ENCODE assay signal across 9 mouse cellular contexts in the genomic region with DNA sequence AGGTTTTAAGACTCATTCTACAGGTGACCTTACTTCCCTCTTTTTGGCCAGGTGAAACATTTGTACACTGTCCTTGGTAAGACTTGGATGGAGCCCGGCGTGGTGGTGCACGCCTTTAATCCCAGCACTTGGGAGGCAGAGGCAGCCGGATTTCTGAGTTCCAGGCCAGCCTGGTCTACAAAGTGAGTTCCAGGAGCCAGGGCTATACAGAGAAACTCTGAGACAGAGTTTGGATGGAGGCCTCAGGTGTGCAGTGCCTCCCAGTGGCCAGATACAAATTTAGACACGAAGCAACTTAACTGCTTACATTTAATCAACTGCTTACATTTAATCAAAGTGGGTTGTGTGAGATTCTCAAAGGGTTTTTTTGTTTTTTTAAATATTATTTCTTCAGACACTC.
DNase-seq lines count a peak whose midpoint lies in the region.
"Had no signal": no experiment of that assay in that cellular context is flagged by ENCODE, and none has a peak within 500 bp of the region (broad histone marks: within the 10 kb centered on the region; RNA-seq: fewer than 3 reads in every experiment).

No protein-coding gene starts in this region.

- peak; percentile 23 for DNase-seq in embryo, embryonic 11 days
- DNase-seq in embryo, embryonic 10 days (ENCODE audit: low spot score) = no peak
- DNase-seq in kidney, postnatal 36 days = peak; percentile 35 to 62
- DNase-seq in kidney, adult 18-20 months = no peak
- DNase-seq in 416B (ENCODE audit: low read depth) = peak; percentile 59
- peak; percentile 67 for DNase-seq in R1 (ENCODE audit: low read depth, low spot score)
- DNase-seq in ovary, postnatal 14 days (ENCODE audit: low spot score) = no peak
- DNase-seq in adipocyte (ENCODE audit: low spot score) = no peak
- DNase-seq: liver had no signal

Comparison
In these comparisons a context has a peak if more than half of its experiments do, and no peak if none do; other contexts are left out.
1. DNase-seq: peak in embryo, embryonic 11 days (single experiment), kidney, postnatal 36 days (2 of 2), 416B (single experiment) and R1 (single experiment); none in embryo, embryonic 10 days (single experiment), kidney, adult 18-20 months (single experiment), ovary, postnatal 14 days (single experiment) and adipocyte (single experiment).